Mouse (Mus musculus): ENCODE data around the gene S100a5. TPM values are rescaled to one million over a fixed set of nuclear protein-coding genes. Genes with fewer than 3 reads are reported as not detected.

S100a5 gene
- total RNA-seq (2021): not detected
- long read RNA-seq, experiment 1, partial matches to known transcripts: 0 of 1 reads
- long read RNA-seq, experiment 1, other reads (novel, unspliced or antisense): 1 of 1 reads
- long read RNA-seq, experiment 2: 0 reads

GRCm38 (mm10) chr3:90608223-90608622 is at the start of gene S100a5:
Gene S100a5, plus strand, starts transcription at chr3:90608523.
- no peak for DNase-seq (ENCODE audit: low spot score in 2 of 2)

GRCm38 (mm10) chr3:90560008-90560628 is 48.2 kb upstream of the S100a5 start, which contains the start of gene S100a3:
Gene S100a3, plus strand, starts transcription at chr3:90560578.
- DNase-seq (ENCODE audit: low spot score in 2 of 2): no peak

- no peak for DNase-seq (ENCODE audit: low spot score in 2 of 2)
Observed at GRCm38 (mm10) chr3:90574691-90575090, 33.6 kb upstream of the S100a5 start.

GRCm38 (mm10) chr3:90575320-90575719 is 33.0 kb upstream of the S100a5 start:
- DNase-seq (ENCODE audit: low spot score in 2 of 2): no peak

- no peak for DNase-seq (ENCODE audit: low spot score in 2 of 2)
Observed at GRCm38 (mm10) chr3:90576351-90577001, 31.8 kb upstream of the S100a5 start.

- DNase-seq (ENCODE audit: low spot score in 2 of 2): no peak
Observed at GRCm38 (mm10) chr3:90579433-90579832, 28.9 kb upstream of the S100a5 start.

- DNase-seq (ENCODE audit: low spot score in 2 of 2): no peak
Observed at GRCm38 (mm10) chr3:90581141-90581540, 27.2 kb upstream of the S100a5 start.

GRCm38 (mm10) chr3:90582156-90582555 is 26.2 kb upstream of the S100a5 start:
- no peak for DNase-seq (ENCODE audit: low spot score in 2 of 2)

GRCm38 (mm10) chr3:90582556-90582955 is 25.8 kb upstream of the S100a5 start:
- DNase-seq (ENCODE audit: low spot score in 2 of 2): no peak

- no peak for DNase-seq (ENCODE audit: low spot score in 2 of 2)
Observed at GRCm38 (mm10) chr3:90583893-90584292, 24.4 kb upstream of the S100a5 start.

GRCm38 (mm10) chr3:90585595-90585994 is 22.7 kb upstream of the S100a5 start:
- DNase-seq (ENCODE audit: low spot score in 2 of 2): peak; percentile 77 to 79

- no peak for DNase-seq (ENCODE audit: low spot score in 2 of 2)
Observed at GRCm38 (mm10) chr3:90586016-90586643, 22.2 kb upstream of the S100a5 start.

GRCm38 (mm10) chr3:90586906-90587305 is 21.4 kb upstream of the S100a5 start:
- peak in 1 of 2 experiments; percentile 44 for DNase-seq (ENCODE audit: low spot score in 2 of 2)

GRCm38 (mm10) chr3:90587361-90588101 is 20.8 kb upstream of the S100a5 start:
- peak; percentile 45 to 64 for DNase-seq (ENCODE audit: low spot score in 2 of 2)

- no peak for DNase-seq (ENCODE audit: low spot score in 2 of 2)
Observed at GRCm38 (mm10) chr3:90589390-90589789, 18.9 kb upstream of the S100a5 start.

- no peak for DNase-seq (ENCODE audit: low spot score in 2 of 2)
Observed at GRCm38 (mm10) chr3:90589947-90590346, 18.4 kb upstream of the S100a5 start, which contains the start of gene S100a2. Gene S100a2, plus strand, starts transcription at chr3:90590247.

GRCm38 (mm10) chr3:90594466-90594865 is 13.9 kb upstream of the S100a5 start:
- no peak for DNase-seq (ENCODE audit: low spot score in 2 of 2)

- DNase-seq (ENCODE audit: low spot score in 2 of 2): no peak
Observed at GRCm38 (mm10) chr3:90595556-90595955, 12.8 kb upstream of the S100a5 start.

GRCm38 (mm10) chr3:90596810-90597209 is 11.5 kb upstream of the S100a5 start:
- DNase-seq (ENCODE audit: low spot score in 2 of 2): no peak

- DNase-seq (ENCODE audit: low spot score in 2 of 2): no peak
Observed at GRCm38 (mm10) chr3:90597736-90598135, 10.6 kb upstream of the S100a5 start.

GRCm38 (mm10) chr3:90598212-90598611 is 10.1 kb upstream of the S100a5 start:
- DNase-seq (ENCODE audit: low spot score in 2 of 2): no peak
